Mouse (Mus musculus): ENCODE data around the gene Cpox. TPM values are rescaled to one million over a fixed set of nuclear protein-coding genes. Genes with fewer than 3 reads are reported as not detected.
A peak's percentile ranks its signal among the peaks of the same experiment; 100 is the strongest.

Gene Cpox
- total RNA-seq, 2 experiments from 2014 or later, result 17.7 to 36.6 TPM

DNA sequence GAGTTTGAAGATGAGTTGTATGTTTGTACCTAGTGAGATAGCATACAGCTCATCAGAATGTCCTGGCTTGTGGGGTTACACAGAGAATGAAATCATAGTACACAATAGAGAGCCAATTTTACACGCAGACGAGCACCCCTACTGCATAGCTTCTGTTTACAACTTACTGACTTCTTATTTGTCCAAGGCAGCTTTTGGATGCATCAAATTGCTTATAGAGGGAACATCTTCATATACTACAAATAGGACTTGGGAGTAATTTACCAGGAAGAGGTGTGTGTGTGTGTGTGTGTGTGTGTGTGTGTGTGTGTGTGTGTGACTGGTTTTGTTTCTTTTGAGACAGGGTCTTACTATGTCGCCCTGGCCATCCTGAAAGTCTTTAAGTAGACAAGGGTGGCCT, 1.5 kb upstream of the Cpox start:
- no peak for ATAC-seq (ENCODE audit: poor library complexity, severe bottlenecking)

DNA sequence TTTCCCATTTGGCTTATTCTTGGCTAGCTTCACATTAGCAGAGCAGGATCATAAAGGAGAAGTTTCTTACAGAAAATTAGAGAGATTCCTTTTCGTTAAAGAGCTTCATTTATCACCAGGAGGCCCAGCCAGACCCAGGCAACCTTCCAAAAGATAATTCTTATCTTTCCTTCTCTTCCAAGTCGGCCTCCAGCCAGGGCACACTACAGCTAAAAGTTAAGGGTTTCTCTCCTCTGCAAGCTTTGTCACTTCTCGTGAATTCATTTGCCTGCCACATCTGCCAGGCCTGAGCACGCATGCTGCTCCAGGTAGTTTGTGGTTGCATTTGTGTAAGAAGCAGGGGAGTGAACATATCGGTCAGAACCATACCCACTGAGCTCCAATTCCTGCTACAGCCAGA, 828 bp upstream of the Cpox start:
- ATAC-seq (ENCODE audit: poor library complexity, severe bottlenecking), result no peak

DNA sequence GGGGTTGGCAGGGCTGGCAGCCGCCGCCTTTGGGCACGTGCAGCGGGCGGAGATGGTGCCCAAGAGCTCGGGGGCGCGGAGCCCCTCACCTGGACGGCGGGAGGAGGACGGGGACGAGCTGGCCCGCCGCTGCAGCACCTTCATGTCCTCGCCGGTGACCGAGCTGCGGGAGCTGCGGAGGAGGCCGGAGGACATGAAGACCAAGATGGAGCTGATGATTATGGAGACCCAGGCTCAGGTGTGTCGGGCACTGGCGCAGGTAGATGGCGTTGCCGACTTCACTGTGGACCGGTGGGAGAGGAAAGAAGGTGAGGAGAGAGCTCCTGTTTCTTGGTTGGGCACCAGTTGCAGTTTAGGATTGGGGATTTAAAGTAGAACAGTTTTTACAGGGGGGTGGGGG, 551 bp downstream of the Cpox start:
- ATAC-seq (ENCODE audit: poor library complexity, severe bottlenecking), result no peak

DNA sequence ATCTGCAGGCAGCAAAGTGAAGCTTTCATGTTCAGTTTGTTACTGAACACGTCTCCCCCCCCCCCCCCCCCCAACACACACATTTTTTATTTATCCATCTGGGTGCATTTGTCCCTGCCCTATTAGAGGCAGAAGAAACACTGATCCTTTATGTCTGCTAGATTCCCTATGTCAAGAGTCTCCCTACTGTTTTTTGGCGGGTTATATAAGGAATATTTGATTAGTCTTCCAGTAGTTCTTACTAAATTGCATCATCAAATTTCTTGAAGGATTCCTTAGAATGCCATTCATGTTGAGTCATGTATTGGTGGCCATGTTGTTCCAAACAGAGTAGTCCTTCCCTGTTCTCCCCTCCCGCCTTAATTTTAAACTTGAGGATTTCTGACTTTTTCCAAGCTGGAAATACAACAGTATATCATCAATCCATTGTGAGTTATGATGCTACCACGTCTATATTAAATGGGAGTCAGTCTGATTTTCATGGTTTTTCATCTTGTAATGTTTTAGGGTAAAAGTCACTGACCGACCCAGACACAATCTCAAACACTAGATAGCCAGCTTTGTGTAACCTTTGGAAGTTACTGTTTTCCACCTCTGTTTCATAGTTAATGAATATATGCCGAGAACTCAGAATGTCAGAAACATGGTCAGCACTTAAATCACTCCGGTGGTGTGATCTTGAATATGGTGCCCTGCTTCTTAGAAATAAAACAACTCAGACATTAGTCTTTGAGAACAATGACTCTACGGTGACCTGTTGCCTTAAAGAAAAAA, 1.3 kb downstream of the Cpox start:
- ATAC-seq (ENCODE audit: poor library complexity, severe bottlenecking), result no peak

DNA sequence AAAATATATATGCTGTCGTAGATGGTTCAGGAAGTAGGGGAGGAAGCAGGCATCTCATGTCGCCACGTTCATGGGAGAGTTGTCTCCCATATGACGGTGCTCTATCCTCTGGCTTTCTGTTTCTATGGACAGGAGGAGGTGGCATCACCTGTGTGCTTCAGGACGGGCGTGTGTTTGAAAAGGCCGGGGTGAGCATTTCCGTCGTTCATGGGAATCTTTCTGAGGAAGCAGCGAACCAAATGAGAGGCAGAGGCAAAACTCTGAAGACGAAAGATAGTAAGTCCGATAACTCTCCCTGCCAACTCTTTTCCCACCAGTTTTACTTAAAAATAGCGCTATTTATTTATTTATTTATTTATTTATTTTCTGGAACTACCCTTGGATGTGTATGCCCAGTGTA, 2.3 kb downstream of the Cpox start:
- no peak for ATAC-seq (ENCODE audit: poor library complexity, severe bottlenecking)

DNA sequence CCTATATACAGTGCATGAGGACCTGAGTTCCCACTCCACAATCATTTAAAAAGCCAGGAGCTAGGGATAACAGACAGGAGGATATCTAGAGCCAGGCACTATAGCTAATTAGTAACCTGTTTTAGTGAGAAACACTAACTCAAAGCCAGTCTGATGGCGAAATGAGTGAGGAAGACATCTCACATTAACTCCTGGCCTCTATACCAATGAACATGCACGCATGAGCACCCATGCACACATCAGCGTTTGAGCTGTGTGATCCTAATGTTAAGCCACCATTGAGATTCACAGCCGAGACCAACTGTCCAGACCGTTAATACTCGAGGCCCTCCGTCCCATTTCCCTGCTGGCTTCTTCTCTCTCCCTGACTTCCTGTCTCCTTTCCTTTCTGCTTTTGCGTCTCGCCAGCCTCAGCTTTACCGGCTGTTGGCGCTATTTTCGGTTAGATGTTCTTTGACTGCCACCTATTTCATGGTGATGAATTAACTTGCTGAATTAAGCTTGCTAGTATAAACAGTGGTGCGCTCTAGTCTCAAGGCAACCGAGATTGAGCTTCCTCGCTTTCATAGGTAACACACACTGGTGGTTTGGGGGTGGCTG, 3.8 kb downstream of the Cpox start:
- no peak for ATAC-seq (ENCODE audit: poor library complexity, severe bottlenecking)

DNA sequence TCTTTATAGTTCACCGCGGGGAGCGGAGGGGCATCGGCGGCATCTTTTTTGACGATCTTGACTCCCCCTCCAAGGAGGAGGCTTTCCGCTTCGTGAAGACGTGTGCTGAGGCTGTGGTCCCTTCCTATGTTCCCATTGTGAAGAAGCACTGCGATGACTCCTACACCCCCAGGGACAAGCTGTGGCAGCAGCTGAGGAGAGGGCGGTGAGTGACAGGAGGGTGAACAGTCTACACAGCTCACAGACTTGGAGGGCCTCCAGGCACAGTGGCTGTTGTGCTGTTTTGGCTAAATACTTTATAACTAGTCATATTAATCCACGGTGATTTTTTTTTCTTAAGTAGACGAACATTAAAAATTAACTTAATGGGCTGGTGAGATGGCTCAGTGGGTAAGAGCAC, 5.2 kb downstream of the Cpox start:
- no peak for ATAC-seq (ENCODE audit: poor library complexity, severe bottlenecking)

DNA sequence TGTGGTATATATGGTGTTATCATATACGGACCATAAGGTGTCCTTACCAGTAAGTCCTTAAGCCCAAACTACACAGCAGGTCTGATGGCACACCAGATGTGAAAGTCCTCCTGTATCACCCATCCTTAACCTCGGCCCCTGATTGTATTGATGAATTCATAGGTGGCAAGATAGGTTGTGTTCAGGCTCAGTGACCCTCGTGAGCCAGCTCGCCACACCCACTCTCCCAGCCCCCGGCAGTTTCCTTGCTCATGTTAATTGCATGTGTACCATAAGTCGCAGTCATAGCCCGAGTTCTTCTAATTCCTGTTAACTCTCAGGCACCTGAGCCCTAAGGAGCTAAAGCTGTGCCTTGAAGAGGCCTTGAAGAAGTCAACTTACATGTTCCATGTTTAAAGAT, 6.1 kb downstream of the Cpox start:
- ATAC-seq (ENCODE audit: poor library complexity, severe bottlenecking), result no peak

DNA sequence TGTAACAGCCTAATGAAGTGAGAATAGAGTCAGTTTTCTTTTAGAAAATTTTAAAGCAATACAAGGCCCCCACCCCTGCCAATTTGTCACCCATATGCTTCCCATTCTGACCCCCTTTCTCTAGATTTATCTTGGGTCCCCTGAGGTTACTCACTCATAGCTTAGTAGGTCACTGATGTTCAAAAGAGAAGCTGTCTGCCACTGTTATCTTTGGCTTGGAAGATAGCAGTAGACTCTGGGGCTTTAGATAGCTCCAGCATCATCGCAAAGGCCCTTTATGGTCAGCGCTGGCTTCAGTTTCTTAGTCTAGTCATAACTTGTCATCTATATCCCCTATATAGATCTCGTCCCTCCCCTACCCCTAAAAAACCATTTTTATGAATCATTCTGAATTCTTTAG, 6.5 kb downstream of the Cpox start:
- no peak for ATAC-seq (ENCODE audit: poor library complexity, severe bottlenecking)

DNA sequence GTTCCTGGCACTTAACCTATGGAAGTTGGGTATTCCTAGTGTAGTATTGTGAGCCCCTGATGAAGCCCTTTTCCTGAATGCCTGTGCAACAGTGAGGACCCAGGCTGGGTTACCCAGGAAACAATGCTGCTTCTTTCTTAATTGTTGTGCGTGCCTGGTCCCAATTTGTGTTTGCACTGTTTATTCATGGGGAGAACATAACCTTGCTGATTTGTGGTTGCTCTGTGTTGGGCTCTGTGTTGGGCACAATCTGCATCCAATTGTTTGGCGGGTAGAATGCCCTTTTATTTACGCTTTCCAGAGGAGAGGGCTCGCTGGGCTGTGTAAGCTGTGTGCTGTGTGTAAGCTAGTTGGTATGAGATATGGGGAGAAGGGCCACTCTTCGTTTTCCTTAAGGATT, 7.4 kb downstream of the Cpox start:
- no peak for ATAC-seq (ENCODE audit: poor library complexity, severe bottlenecking)

DNA sequence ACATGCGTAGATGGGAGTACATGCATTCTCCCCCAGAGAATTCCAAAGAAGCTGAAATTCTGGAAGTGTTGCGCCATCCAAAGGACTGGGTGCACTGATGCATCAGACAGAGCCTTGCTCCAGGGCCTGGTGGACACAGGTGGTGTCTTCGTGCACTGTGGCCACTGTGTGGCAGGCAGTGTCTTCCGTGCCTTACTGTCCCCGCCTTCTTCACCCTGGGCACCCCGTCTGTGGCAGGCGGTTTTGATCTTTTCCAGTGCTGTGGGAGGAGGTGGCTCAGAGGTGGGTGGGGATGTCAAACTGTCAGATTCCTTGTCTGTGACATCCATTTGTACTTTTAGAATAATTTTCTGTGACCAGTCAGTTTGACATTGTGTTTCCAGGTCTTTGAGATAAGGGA, 8.6 kb downstream of the Cpox start:
- peak; percentile 78 for ATAC-seq (ENCODE audit: poor library complexity, severe bottlenecking)

DNA sequence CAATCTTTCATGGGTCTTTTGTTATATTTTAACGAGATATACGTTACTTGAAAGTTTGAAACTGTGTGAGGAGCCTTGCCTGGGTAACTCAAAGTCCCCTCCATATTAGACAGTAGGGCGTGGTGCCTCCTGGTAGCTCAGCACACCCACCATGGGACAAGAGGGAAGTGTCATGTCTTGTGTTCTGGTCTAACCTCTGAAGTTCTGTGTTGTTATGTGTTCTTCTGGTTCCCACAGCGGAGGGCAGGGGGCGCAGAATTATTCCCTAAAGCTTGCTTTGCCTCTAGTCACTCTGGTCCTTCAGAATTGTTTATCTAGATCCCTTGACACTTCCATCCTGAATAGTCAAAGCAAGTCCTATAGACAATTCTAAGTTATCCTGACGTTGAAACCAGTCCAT, 12.0 kb downstream of the Cpox start:
- no peak for ATAC-seq (ENCODE audit: poor library complexity, severe bottlenecking)

DNA sequence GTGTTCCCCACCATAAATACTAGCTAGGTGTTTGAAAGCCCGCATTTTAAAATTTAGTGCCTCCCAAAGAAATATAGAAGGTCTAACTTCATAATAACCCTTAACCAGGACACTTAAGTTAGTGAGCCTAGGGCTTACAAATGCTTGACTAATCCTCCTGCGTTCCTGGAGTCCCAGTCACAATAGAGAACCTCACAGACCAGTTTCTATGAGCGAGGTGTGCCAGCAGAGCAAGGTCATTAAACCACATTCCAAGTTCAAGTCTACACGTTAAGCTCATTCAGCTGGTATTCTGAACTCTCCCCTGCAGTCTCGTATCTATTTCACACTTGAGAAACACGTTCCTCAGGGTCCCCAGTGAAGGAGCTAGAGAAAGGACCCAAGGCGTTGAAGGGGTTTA, 12.8 kb downstream of the Cpox start:
- ATAC-seq (ENCODE audit: poor library complexity, severe bottlenecking), result no peak

DNA sequence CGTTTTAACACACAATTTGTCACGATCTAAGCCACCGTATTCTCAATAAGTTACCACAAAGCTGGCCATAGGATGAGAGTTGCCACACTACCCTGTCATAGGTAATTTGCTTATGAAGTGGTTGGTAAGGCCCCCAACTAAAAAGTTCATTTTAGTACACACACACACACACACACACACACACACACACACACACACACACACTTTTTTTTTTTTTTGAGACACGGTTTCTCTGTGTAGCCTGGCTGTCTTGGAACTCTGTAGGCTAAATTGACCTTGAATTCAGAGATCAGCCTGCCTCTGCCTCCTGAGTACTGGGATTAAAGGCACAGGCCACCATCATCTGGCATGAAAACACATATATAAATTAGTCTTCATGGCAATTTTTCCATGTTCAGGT, 13.8 kb downstream of the Cpox start:
- ATAC-seq (ENCODE audit: poor library complexity, severe bottlenecking), result no peak

DNA sequence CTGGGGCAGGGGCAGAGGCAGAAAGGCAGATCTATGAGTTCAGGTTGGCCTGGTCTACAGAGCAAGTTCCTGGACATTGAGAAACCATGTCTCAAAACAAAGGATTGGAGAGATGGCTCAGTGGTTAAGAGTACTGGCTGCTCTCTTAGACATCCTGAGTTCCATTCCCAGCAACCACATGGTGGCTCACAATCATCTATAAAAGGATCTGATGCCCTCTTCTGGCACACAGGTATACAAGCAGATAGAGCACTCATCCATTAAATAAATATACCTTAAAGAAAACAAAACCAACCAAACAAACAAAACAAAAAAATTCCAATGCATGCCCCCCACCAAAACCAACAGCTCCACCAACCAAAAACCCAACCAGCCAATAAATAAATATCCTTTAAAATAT, 14.4 kb downstream of the Cpox start:
- ATAC-seq (ENCODE audit: poor library complexity, severe bottlenecking), result no peak

DNA sequence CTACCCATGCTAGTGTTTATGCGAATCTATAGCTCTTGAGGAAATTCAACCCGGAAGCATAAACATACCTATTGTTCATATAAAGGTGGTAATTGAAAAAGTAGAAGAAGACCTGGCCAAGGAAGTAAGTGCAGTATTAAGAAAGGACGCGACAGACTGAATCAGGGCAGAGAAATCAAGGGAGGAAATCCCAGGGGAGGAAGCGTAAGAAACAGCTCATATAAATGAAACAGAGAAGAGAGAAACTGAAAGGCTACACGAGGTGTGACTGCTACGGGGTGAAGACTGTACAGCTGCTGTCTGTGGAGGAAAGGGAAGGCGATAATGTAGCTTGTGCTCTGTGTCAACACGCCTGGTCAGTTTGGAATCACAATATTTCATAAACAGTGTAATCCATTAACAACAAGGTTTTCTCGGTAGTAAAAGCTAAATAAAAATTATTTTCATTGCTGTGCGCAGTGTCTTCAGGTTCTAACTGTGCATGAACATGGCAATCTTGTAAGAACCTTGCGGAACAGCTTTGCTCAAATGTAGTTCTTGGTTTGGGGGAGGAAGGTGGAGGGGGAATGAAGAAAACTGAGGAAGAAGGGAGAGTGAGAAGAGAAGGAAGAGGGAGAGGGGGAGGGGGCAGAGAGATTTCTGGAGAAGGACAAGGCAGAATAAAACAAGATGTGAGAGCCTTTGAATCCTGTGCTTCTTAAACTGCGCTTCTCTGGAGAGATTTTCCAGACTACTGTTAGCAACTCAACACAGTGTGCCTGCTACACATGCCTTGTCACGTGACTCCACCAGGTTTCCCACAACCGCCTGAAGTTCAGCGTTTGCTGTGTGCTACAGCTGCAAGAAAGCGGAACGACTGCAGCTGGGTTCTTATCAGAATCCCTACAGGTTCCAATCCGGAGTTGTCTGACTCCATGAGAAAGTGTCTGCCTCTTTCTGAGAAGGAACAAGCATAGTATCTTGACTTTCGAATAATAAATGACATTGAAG, 15.8 kb downstream of the Cpox start:
- ATAC-seq (ENCODE audit: poor library complexity, severe bottlenecking), result peak; percentile 40

DNA sequence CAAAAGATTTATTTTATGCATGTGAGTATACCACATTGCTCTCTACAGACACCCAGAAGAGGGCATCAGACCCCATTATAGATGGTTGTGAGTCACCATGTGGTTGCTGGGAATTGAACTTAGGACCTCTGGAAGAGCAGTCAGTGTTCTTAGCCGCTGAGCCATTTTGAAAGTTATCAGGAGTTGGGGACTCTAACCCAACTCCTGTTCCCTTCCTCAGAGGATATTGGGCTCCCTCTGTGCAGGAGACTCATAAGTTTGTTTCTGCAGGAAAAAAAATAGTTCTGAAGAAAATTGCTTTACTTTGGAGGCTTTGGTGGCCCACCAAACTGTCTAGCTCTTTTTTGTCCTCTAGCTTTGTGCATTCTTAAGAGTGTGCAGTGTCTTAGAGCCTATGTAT, 18.4 kb downstream of the Cpox start:
- no peak for ATAC-seq (ENCODE audit: poor library complexity, severe bottlenecking)

DNA sequence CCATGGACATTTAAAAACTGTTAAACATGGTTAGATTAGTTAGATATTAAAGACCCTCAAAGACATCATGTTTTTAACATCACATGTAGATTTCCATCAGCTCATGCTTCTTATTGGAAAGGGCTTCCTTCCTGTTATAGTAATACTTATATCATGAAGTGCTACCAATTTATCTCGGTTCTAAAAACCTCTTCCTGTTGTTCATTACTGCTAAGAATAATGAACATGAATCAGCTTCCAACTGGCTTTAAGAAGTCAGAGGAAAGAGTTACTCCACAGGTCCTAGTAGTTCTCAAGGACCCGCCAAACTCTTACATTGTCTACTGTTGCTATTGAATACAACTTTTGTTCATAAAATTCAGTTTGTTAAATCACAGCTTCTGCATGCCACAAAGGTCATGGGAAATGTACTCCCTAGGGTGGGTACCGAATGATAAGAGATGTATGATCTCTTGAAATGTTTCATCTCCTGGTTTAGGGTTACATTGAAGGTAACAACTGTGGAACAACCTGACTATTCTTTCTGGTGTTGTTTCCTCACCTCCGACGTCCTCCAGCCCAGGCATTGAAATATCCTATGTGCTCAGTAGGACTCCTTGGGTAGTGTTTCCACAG, 19.6 kb downstream of the Cpox start:
- ATAC-seq (ENCODE audit: poor library complexity, severe bottlenecking), result peak; percentile 8

DNA sequence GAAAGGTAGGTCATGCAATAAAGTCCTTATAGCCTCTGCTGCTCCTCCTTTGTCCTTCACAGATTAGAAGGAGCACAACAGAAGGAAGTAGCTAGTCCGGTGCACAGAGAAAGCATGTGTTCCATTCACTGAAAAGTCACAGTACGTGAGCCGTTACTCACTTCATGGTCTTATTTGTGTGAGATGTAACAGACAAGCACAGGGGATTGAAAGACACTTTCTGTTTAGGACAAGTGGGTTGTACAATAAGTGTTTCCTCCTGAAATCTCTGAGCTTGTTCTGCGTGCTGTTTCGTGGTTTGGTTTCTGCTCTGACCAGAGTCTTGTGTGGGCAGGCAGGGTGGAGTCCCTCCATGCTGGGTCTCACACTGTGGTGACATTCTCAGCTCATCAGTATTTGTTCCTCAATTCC, 20.2 kb downstream of the Cpox start:
- peak; percentile 83 for ATAC-seq (ENCODE audit: poor library complexity, severe bottlenecking)

DNA sequence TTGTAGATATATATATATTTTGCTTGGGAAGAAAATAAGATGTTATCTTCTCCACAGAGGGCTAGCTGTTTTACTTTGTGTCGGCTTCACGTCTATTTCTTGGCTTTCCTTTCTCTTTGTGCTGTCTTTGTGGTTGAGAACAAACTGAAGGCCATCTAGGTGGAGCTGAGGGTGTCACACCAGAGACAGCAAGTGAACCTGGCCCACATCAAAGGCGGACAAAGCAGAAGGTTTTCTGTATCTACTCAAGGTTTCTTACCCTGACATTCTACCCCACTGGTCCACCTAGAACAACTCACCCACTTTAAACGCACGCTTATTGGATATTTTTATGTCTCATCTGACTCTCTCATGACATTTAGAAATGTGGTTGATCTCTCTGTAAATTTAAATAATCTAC, 24.0 kb downstream of the Cpox start:
- peak; percentile 39 for ATAC-seq (ENCODE audit: poor library complexity, severe bottlenecking)

DNA sequence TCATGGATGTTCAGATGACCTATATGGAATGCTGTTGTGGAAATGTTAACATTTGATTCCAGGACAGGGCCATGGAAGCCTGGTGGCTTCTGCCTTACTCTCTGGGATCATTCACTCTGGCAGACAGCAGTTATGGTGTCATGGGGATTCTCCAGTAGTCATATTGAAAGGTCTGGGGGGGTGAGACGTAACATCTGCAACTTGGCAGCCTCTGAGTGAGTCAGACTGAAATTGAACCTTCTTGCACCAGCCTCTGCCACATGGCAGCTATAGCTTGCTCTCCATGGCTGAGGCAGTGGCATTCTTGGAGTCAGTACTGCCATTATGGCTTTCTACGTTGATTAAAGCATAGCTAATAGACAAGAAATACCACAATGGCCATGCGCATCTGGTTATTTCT, 26.7 kb downstream of the Cpox start:
- ATAC-seq (ENCODE audit: poor library complexity, severe bottlenecking), result no peak
